ENCODE assay signal across 12 mouse cellular contexts in genomic region chr5:107972444-107973272, GRCm38 (mm10). TPM values are rescaled to one million over a fixed set of nuclear protein-coding genes. Genes with fewer than 3 reads are reported as not detected.
DNase-seq lines count a peak whose midpoint lies in the region; ATAC-seq and TF ChIP-seq lines count a peak whose summit lies in the region.
"Had no signal": no experiment of that assay in that cellular context is flagged by ENCODE, and none has a peak within 500 bp of the region (broad histone marks: within the 10 kb centered on the region; RNA-seq: fewer than 3 reads in every experiment).

No protein-coding gene starts in this region.

- TF ChIP-seq RAD21 in MEL (IDR thresholded peaks at IDR 0.05; ENCODE audit: low read depth, low read length): no peak

- WGBS in intestine, embryonic 16.5 days: 61% methylated on average over 13 of the region's 13 CpGs
- WGBS in intestine, postnatal 0 days: 60% methylated on average over 13 of the region's 13 CpGs
- 24% methylated on average over 13 of the region's 13 CpGs for WGBS in liver, embryonic 14.5 days (ENCODE audit: insufficient replicate concordance)

- no peak overlapping the region for H3K9ac ChIP-seq in intestine, embryonic 16.5 days (ENCODE audit: low read depth, low read length)
- H3K9ac ChIP-seq in intestine, postnatal 0 days (ENCODE audit: low read depth, low read length): no peak overlapping the region
- H3K9ac ChIP-seq in MEL (ENCODE audit: control insufficient read depth, low read depth, low read length, poor library complexity, severe bottlenecking): peak overlapping the region; percentile 47
- H3K9ac ChIP-seq in liver, embryonic 14.5 days (replicated peaks): peak overlapping the region; percentile 19
- H3K9ac ChIP-seq: limb, embryonic 15.5 days had no signal

- TF ChIP-seq EP300 in MEL (IDR thresholded peaks at IDR 0.05; ENCODE audit: low read depth in 1 of 2, low read length in 2 of 2): peak; percentile 57 to 79
- TF ChIP-seq EP300 in liver, embryonic 14.5 days (IDR thresholded peaks at IDR 0.05; ENCODE audit: low read depth): no peak; the same call in none of the 2 replicates

- no peak overlapping the region for H3K4me3 ChIP-seq in intestine, embryonic 16.5 days (ENCODE audit: low read length)
- no peak overlapping the region for H3K4me3 ChIP-seq in intestine, postnatal 0 days (ENCODE audit: low read depth, low read length)
- peak overlapping the region; percentile 25 for H3K4me3 ChIP-seq in MEL (ENCODE audit: control insufficient read depth in 1 of 2, insufficient read depth in 1 of 2, low read depth in 2 of 2, low read length in 2 of 2)
- H3K4me3 ChIP-seq in liver, embryonic 14.5 days (ENCODE audit: insufficient read depth in 1 of 2, low read depth in 2 of 2, low read length in 2 of 2): no peak overlapping the region
- H3K4me3 ChIP-seq: forebrain, embryonic 10.5 days; limb, embryonic 15.5 days had no signal

- no peaks in the 10 kb centered on the region for H3K36me3 ChIP-seq in intestine, embryonic 16.5 days (ENCODE audit: control insufficient read depth, insufficient read depth, low read length)
- no peaks in the 10 kb centered on the region for H3K36me3 ChIP-seq in intestine, postnatal 0 days (ENCODE audit: control insufficient read depth, insufficient read depth)
- peaks cover 0 to 57% of the 10 kb centered on the region in 2 experiments; a peak in 2 of 4 replicates for H3K36me3 ChIP-seq in MEL (ENCODE audit: control insufficient read depth in 1 of 2, insufficient read depth in 2 of 2, low read length in 2 of 2)
- H3K36me3 ChIP-seq in liver, embryonic 14.5 days (replicated peaks; ENCODE audit: control insufficient read depth, insufficient read depth, low read depth): no peaks in the 10 kb centered on the region
- H3K36me3 ChIP-seq: forebrain, embryonic 10.5 days; limb, embryonic 15.5 days had no signal

- no peaks in the 10 kb centered on the region for H3K27me3 ChIP-seq in intestine, embryonic 16.5 days (replicated peaks; ENCODE audit: control insufficient read depth, insufficient read depth, low read length)
- H3K27me3 ChIP-seq in intestine, postnatal 0 days (replicated peaks; ENCODE audit: control insufficient read depth, insufficient read depth, low read length): no peaks in the 10 kb centered on the region
- no peaks in the 10 kb centered on the region for H3K27me3 ChIP-seq in MEL (ENCODE audit: control insufficient read depth in 1 of 2, insufficient read depth in 2 of 2, low read length in 2 of 2)
- no peaks in the 10 kb centered on the region for H3K27me3 ChIP-seq in liver, embryonic 14.5 days (ENCODE audit: control insufficient read depth, insufficient read depth, low read length)
- H3K27me3 ChIP-seq: limb, embryonic 15.5 days had no signal

- intact Hi-C loops in left cerebral cortex, postnatal 36 days (cut with DNase I): no loop called here

- 0 out of 2 replicates have a peak, but pooled peaks have one; percentile 48 for ATAC-seq in intestine, embryonic 16.5 days
- no peak for ATAC-seq in intestine, postnatal 0 days
- ATAC-seq in liver, embryonic 14.5 days (ENCODE audit: insufficient read depth): peak; percentile 89
- ATAC-seq: midbrain, embryonic 16.5 days had no signal

- H3K4me2 ChIP-seq in intestine, embryonic 16.5 days (ENCODE audit: low read depth, low read length): no peak overlapping the region
- no peak overlapping the region for H3K4me2 ChIP-seq in intestine, postnatal 0 days (replicated peaks; ENCODE audit: low read depth)
- H3K4me2 ChIP-seq in liver, embryonic 14.5 days (ENCODE audit: low read depth): peak overlapping the region; percentile 58
- H3K4me2 ChIP-seq: limb, embryonic 15.5 days had no signal

- H3K79me2 ChIP-seq in MEL (ENCODE audit: control insufficient read depth, insufficient read depth, low read length, poor library complexity): peaks cover 7% of the 10 kb centered on the region; the same call in 1 of the 2 replicates

- peak; percentile 82 for DNase-seq in MEL (ENCODE audit: low read depth, low spot score)
- DNase-seq in c-Kit-positive CD71-positive TER-119-positive erythroid progenitor cells, embryonic 14.5 days (ENCODE audit: low spot score): peak; percentile 63
- peak; percentile 65 to 69 (median 66) for DNase-seq in liver, embryonic 14.5 days (ENCODE audit: low read depth in 3 of 3, low spot score in 3 of 3)
- no peak for DNase-seq in urinary bladder, postnatal 14 days (ENCODE audit: low spot score)
- no peak for DNase-seq in left cerebral cortex, postnatal 36 days (ENCODE audit: low spot score in 2 of 2)
- DNase-seq: cerebellum, postnatal 14 days; right cerebral cortex, postnatal 25 days had no signal

- peaks cover 3% of the 10 kb centered on the region for H3K4me1 ChIP-seq in intestine, embryonic 16.5 days (ENCODE audit: control insufficient read depth, insufficient read depth, low read length)
- H3K4me1 ChIP-seq in intestine, postnatal 0 days (replicated peaks; ENCODE audit: control insufficient read depth, insufficient read depth, low read length): no peaks in the 10 kb centered on the region
- peaks cover 33 to 49% of the 10 kb centered on the region in 2 experiments for H3K4me1 ChIP-seq in MEL (ENCODE audit: control insufficient read depth in 1 of 2, insufficient read depth in 2 of 2, low read length in 2 of 2)
- H3K4me1 ChIP-seq in liver, embryonic 14.5 days (replicated peaks; ENCODE audit: control insufficient read depth in 2 of 2, insufficient read depth in 2 of 2, low read length in 1 of 2): peaks cover 33 to 38% of the 10 kb centered on the region in 2 experiments

- no peak for TF ChIP-seq CTCF in intestine, postnatal 0 days (IDR thresholded peaks at IDR 0.05; ENCODE audit: low read depth)
- no peak for TF ChIP-seq CTCF in MEL (IDR thresholded peaks at IDR 0.05 in 2 of 3, conservative IDR thresholded peaks at IDR 0.05 in 1 of 3; ENCODE audit: control insufficient read depth in 1 of 3, insufficient read depth in 1 of 3, low read depth in 2 of 3, low read length in 3 of 3, poor library complexity in 1 of 3, severe bottlenecking in 1 of 3)
- TF ChIP-seq CTCF in liver, embryonic 14.5 days (IDR thresholded peaks at IDR 0.05; ENCODE audit: low read depth): no peak

- H3K27ac ChIP-seq in intestine, embryonic 16.5 days (ENCODE audit: low read length): no peak overlapping the region
- H3K27ac ChIP-seq in intestine, postnatal 0 days (ENCODE audit: low read depth, low read length): no peak overlapping the region
- peak overlapping the region; percentile 83 for H3K27ac ChIP-seq in MEL (ENCODE audit: control insufficient read depth, low read depth, low read length)
- H3K27ac ChIP-seq in liver, embryonic 14.5 days: peak overlapping the region; percentile 81
- H3K27ac ChIP-seq: forebrain, embryonic 10.5 days; limb, embryonic 15.5 days had no signal

- TF ChIP-seq POLR2A in MEL (IDR thresholded peaks at IDR 0.05; ENCODE audit: control insufficient read depth in 1 of 2, insufficient read depth in 1 of 2, low read depth in 1 of 2, low read length in 2 of 2, poor library complexity in 1 of 2): no peak

- H3K9me3 ChIP-seq in intestine, embryonic 16.5 days (ENCODE audit: control insufficient read depth, low read length): no peaks in the 10 kb centered on the region
- no peaks in the 10 kb centered on the region for H3K9me3 ChIP-seq in intestine, postnatal 0 days (ENCODE audit: control insufficient read depth)
- no peaks in the 10 kb centered on the region for H3K9me3 ChIP-seq in MEL (replicated peaks; ENCODE audit: insufficient read depth, low read length)
- H3K9me3 ChIP-seq in liver, embryonic 14.5 days (ENCODE audit: control insufficient read depth, low read length): no peaks in the 10 kb centered on the region
- H3K9me3 ChIP-seq: forebrain, embryonic 10.5 days; limb, embryonic 15.5 days had no signal

TF ChIP-seq in MEL, 35 proteins besides CTCF, POLR2A, EP300 and RAD21 (continues in another document):
- TF ChIP-seq ETS1 (IDR thresholded peaks at IDR 0.05; ENCODE audit: low read depth, low read length) (peak; percentile 65), POLR2AphosphoS5 (IDR thresholded peaks at IDR 0.05; ENCODE audit: borderline replicate concordance, low read depth, low read length) (no peak), MAFK (IDR thresholded peaks at IDR 0.05; ENCODE audit: borderline replicate concordance, low read depth, low read length) (no peak), HCFC1 (IDR thresholded peaks at IDR 0.05; ENCODE audit: low read depth, low read length) (no peak), ZKSCAN1 (IDR thresholded peaks at IDR 0.05; ENCODE audit: low read depth, low read length) (no peak), UBTF (IDR thresholded peaks at IDR 0.05; ENCODE audit: borderline replicate concordance, insufficient read depth, low read depth, low read length) (no peak), JUND (IDR thresholded peaks at IDR 0.05; ENCODE audit: low read depth, low read length) (no peak), RCOR1 (IDR thresholded peaks at IDR 0.05; ENCODE audit: low read depth, low read length) (no peak), USF2 (IDR thresholded peaks at IDR 0.05; ENCODE audit: borderline replicate concordance in 1 of 2, insufficient read depth in 1 of 2, low read depth in 1 of 2, low read length in 2 of 2) (no peak), ZMIZ1 (IDR thresholded peaks at IDR 0.05; ENCODE audit: low read depth, low read length) (no peak), MEF2A (IDR thresholded peaks at IDR 0.05; ENCODE audit: extremely low read depth, insufficient replicate concordance, low read depth, low read length, poor library complexity, severe bottlenecking) (0 out of 2 replicates have a peak, but pooled peaks have one; percentile 4), NELFE (IDR thresholded peaks at IDR 0.05; ENCODE audit: low read depth, low read length) (0 out of 2 replicates have a peak, but pooled peaks have one; percentile 27), MXI1 (IDR thresholded peaks at IDR 0.05; ENCODE audit: low read depth, low read length) (peak; percentile 51; the same call in 1 of the 2 replicates), POLR2AphosphoS2 (IDR thresholded peaks at IDR 0.05; ENCODE audit: low read length) (no peak), ZC3H11A (IDR thresholded peaks at IDR 0.05; ENCODE audit: low read depth, low read length) (no peak), ELF1 (IDR thresholded peaks at IDR 0.05; ENCODE audit: low read depth, low read length) (no peak), CHD2 (IDR thresholded peaks at IDR 0.05; ENCODE audit: low read length) (no peak), GATA1 (IDR thresholded peaks at IDR 0.05; ENCODE audit: low read depth, low read length) (peak; percentile 81)

RNA-seq across cellular contexts. Expression of gene Fam69a, which starts 14.2 kb away (rescaled TPM):
- 17.8 and 17.9 TPM in 2 replicates for polyA plus RNA-seq in intestine, embryonic 16.5 days (2015; fragmentation: Nextera tagmentation; extraction: Ambion mirVana)
- polyA plus RNA-seq in intestine, postnatal 0 days (2015; fragmentation: Nextera tagmentation; extraction: Ambion mirVana): 11.7 and 11.8 TPM in 2 replicates
- total RNA-seq in MEL (2012; rRNA removed): 8.0 and 10.6 TPM in 2 replicates
- polyA plus RNA-seq in MEL (2012; ENCODE audit: insufficient read depth in 1 of 2, insufficient read length in 2 of 2, low read depth in 1 of 2, low replicate concordance in 2 of 2, missing spikeins in 1 of 2): 1 to 10 TPM in 1 of 2 experiments, not detected in 1; 8.5 TPM
- polyA plus RNA-seq in liver, embryonic 14.5 days (2012; rRNA removed): 0.88 and 1.8 TPM in 2 replicates
- 8.0 TPM in 2 replicates for polyA plus RNA-seq in liver, embryonic 14.5 days (2014; fragmentation: Nextera tagmentation; extraction: Ambion mirVana)
- total RNA-seq in left cerebral cortex, postnatal 36 days (2021): 10 to 100 TPM; 26.2 to 33.0 TPM

Comparison
In these comparisons a context has a peak if more than half of its experiments do, and no peak if none do; other contexts are left out.
1. H3K27ac ChIP-seq: peak in MEL (single experiment) and liver, embryonic 14.5 days (single experiment); none in intestine, embryonic 16.5 days (single experiment) and intestine, postnatal 0 days (single experiment).
2. H3K4me3 ChIP-seq: peak in MEL (2 of 2); none in intestine, embryonic 16.5 days (single experiment), intestine, postnatal 0 days (single experiment) and liver, embryonic 14.5 days (0 of 2).
3. H3K9ac ChIP-seq: peak in MEL (single experiment) and liver, embryonic 14.5 days (single experiment); none in intestine, embryonic 16.5 days (single experiment) and intestine, postnatal 0 days (single experiment).
4. DNase-seq: peak in MEL (single experiment), c-Kit-positive CD71-positive TER-119-positive erythroid progenitor cells, embryonic 14.5 days (single experiment) and liver, embryonic 14.5 days (3 of 3); none in urinary bladder, postnatal 14 days (single experiment) and left cerebral cortex, postnatal 36 days (0 of 2).